Mouse (Mus musculus) cerebellum, adult 2 months (tissue): Measurements from ENCODE around the gene Gm10184. TPM values are rescaled to one million over a fixed set of nuclear protein-coding genes. Genes with fewer than 3 reads are reported as not detected.
"Not testable (repeated sequence)": the region's sequence is repeated elsewhere in the genome, so short reads cannot be mapped to it uniquely, and the experiment has no call there.

Experiments
- DNase-seq, 2 experiments: peaks; one replicate each; pipeline ENCODE4 v3.0.0; 2021
- H3K27ac ChIP-seq: fragments of 200-500 bp; 2 replicates; pipeline ENCODE4 v1.5.1; 2012; ENCODE audit warnings: low read length, control low read depth, inconsistent platforms; ENCODE audit not compliant: insufficient read depth
- H3K27me3 ChIP-seq: fragments of 200-500 bp; 2 replicates; pipeline ENCODE4 v1.6.1; 2012; ENCODE audit warnings: inconsistent platforms, mild to moderate bottlenecking, low read length, moderate library complexity; ENCODE audit not compliant: control insufficient read depth, insufficient read depth
- H3K4me1 ChIP-seq: fragments of 200-500 bp; 2 replicates; pipeline ENCODE4 v1.6.1; 2011; ENCODE audit warnings: low read length; ENCODE audit not compliant: control insufficient read depth, insufficient read depth
- H3K4me3 ChIP-seq: fragments of 200-500 bp; replicated peaks from 2 replicates; pipeline ENCODE3; 2011; ENCODE audit warnings: mild to moderate bottlenecking, low read depth, low read length, control low read depth; ENCODE audit not compliant: insufficient read depth
- CTCF ChIP-seq: fragments of 200-500 bp; IDR thresholded peaks from 2 replicates; pipeline ENCODE4 v1.5.1; 2011; ENCODE audit warnings: low read depth, mild to moderate bottlenecking, control low read depth, low read length, moderate library complexity, borderline replicate concordance; ENCODE audit not compliant: insufficient read depth
- POLR2A ChIP-seq: fragments of 200-500 bp; IDR thresholded peaks from 2 replicates; pipeline ENCODE4 v1.6.1; 2011; ENCODE audit warnings: low read length, control low read depth, borderline replicate concordance; ENCODE audit not compliant: insufficient read depth
- WGBS: fragments of 180-500 bp; shearing (Covaris S2); methylation state at CpG from one replicate; pipeline ENCODE4 v1.1.7; 2018; 5-methylcytosine and 5-hydroxymethylcytosine counted together
- polyA plus RNA-seq: library from polyadenylated mRNA; depleted of rRNA; stranded (reverse); fragments of >200 nt; gene quantifications from 2 replicates; pipeline ENCODE4 v1.2.3, GENCODE M21; 2012; rRNA removed

Gene Gm10184
- polyA plus RNA-seq: 1.8 and 2.3 TPM in 2 replicates

- no peaks in the 10 kb centered on the region for H3K4me1 ChIP-seq
- no peak for TF ChIP-seq CTCF
- TF ChIP-seq POLR2A: no peak
- 96% methylated on average over 6 of the region's 6 CpGs for WGBS
- H3K4me3 ChIP-seq: no peak within 1 kb of the TSS
- H3K27ac ChIP-seq: no peak within 1 kb of the TSS
- no peaks in the 10 kb centered on the region for H3K27me3 ChIP-seq
- no peak for DNase-seq
Observed at GRCm38 (mm10) chr17:89910349-89910748, at the start of gene Gm10184. TSS of gene Gm10184 (minus strand) at chr17:89910449.

GRCm38 (mm10) chr17:89933950-89934349 lies 23.7 kb upstream of the Gm10184 start:
- WGBS: 67% methylated on average over 2 of the region's 2 CpGs
- H3K27ac ChIP-seq: no peak overlapping the region
- no peak for TF ChIP-seq POLR2A
- no peaks in the 10 kb centered on the region for H3K27me3 ChIP-seq
- no peak overlapping the region for H3K4me3 ChIP-seq
- H3K4me1 ChIP-seq: no peaks in the 10 kb centered on the region
- DNase-seq: no peak

- TF ChIP-seq CTCF (no peak), POLR2A (no peak)
- Histone ChIP-seq H3K4me3 (no peak overlapping the region), H3K27ac (no peak overlapping the region), H3K27me3 (no peaks in the 10 kb centered on the region), H3K4me1 (no peaks in the 10 kb centered on the region)
- no peak for DNase-seq
Observed at GRCm38 (mm10) chr17:89907686-89908085, 2.6 kb downstream of the Gm10184 start.

GRCm38 (mm10) chr17:89904701-89905100 lies 5.5 kb downstream of the Gm10184 start:
- H3K4me1 ChIP-seq, DNase-seq, H3K27me3 ChIP-seq, H3K4me3 ChIP-seq, H3K27ac ChIP-seq: not testable (repeated sequence)
- WGBS: 94% methylated on average over 5 of the region's 5 CpGs

GRCm38 (mm10) chr17:89902767-89903166 lies 7.5 kb downstream of the Gm10184 start:
- TF ChIP-seq POLR2A (no peak), CTCF (no peak)
- Histone ChIP-seq H3K27ac (no peak overlapping the region), H3K4me3 (no peak overlapping the region), H3K4me1 (no peaks in the 10 kb centered on the region), H3K27me3 (no peaks in the 10 kb centered on the region)
- no peak for DNase-seq
- WGBS: 98% methylated on average over 1 of the region's 1 CpGs

GRCm38 (mm10) chr17:89900610-89901009 lies 9.6 kb downstream of the Gm10184 start:
- no peak for TF ChIP-seq POLR2A
- TF ChIP-seq CTCF: no peak
- 74% methylated on average over 7 of the region's 7 CpGs for WGBS
- no peak for DNase-seq

GRCm38 (mm10) chr17:89899813-89900212 lies 10.4 kb downstream of the Gm10184 start:
- TF ChIP-seq POLR2A: no peak
- no peak for TF ChIP-seq CTCF

More at GRCm38 (mm10) chr17:89900610-89901009, 9.6 kb downstream of the Gm10184 start:
- Histone ChIP-seq H3K4me3 (no peak overlapping the region), H3K4me1 (no peaks in the 10 kb centered on the region), H3K27ac (no peak overlapping the region; the same call in 1 of the 2 replicates), H3K27me3 (no peaks in the 10 kb centered on the region)

GRCm38 (mm10) chr17:89864996-89865395 lies 45.3 kb downstream of the Gm10184 start:
- TF ChIP-seq CTCF (no peak), POLR2A (no peak)
- 66% methylated on average over 3 of the region's 3 CpGs for WGBS
- no peak for DNase-seq
- no peaks in the 10 kb centered on the region for H3K4me1 ChIP-seq
- H3K27ac ChIP-seq: no peak overlapping the region
- no peak overlapping the region for H3K4me3 ChIP-seq
- H3K27me3 ChIP-seq: no peaks in the 10 kb centered on the region

More at GRCm38 (mm10) chr17:89899813-89900212, 10.4 kb downstream of the Gm10184 start:
- no peaks in the 10 kb centered on the region for H3K4me1 ChIP-seq
- H3K27me3 ChIP-seq: no peaks in the 10 kb centered on the region
- 74% methylated on average over 3 of the region's 3 CpGs for WGBS
- no peak overlapping the region for H3K27ac ChIP-seq
- DNase-seq: no peak
- H3K4me3 ChIP-seq: no peak overlapping the region
